Mouse (Mus musculus) embryonic stem cell, embryonic (primary cell): ENCODE measurements around the gene Rab3b.

ENCODE experiments used
- CTCF ChIA-PET, 4 experiments: fragments of 300-600 bp in 2 of 4; fragments of 350-600 bp in 2 of 4; sonication (Branson Sonifier 250); formaldehyde crosslinking; loops; one replicate each; lab custom pipeline; 2022; ENCODE audit warnings: inconsistent platforms in 2 of 4; lab: Charles Lee
- POLR2A ChIA-PET, 4 experiments: fragments of 300-600 bp in 2 of 4; fragments of 350-600 bp in 2 of 4; sonication (Branson Sonifier 250); formaldehyde crosslinking; loops; one replicate each; lab custom pipeline; 2022; ENCODE audit warnings: antibody characterized with exemption in 4 of 4, inconsistent platforms in 1 of 4; lab: Charles Lee

Gene Rab3b

DNA sequence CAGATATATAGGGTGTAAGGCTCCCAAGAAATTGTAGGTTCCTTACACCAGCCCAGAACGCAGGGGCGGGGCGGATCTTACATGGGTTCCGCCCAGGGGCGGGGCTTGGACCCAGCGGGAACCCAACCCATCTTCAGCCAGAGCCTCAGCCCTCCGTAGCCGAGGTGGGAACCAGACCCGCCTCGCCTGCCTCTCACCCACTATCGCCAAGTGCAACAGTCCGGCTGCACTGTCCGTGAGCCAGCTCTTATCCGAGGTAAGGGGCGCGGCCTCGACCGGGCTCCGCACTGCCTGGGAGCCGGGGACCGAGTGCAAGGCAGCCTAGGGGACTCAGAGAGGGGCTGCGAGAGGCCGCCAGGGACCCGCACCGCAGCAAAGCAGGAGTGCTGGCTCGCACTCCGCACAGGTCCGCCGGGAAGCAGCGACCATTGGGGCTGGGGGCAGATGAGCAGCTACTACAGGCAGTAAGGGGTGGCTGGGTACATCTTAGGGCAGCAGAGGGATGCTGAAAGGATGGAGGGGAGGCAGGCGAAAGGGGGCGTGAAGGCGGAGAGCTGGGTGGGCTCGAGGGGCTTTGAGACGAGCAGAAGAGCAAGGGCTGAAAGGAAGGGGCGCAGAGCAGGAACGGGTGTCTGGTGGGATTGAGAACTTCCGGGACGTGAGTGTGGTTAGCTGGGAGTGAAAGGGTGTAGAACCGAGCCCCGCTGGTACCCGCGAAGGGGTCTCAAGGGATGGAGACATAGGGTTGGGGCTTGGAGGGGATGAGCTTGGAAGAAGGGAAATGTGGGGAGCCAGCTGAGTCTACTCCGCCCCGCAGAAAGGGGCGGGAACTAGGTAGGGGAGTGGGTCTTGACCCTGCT lies at the start of gene Rab3b:
Gene Rab3b (plus strand): TSS at position 101 of the 860 bp plus-strand sequence.
- CTCF ChIA-PET: interaction anchor here in 2 of 4 experiments (0.7 to 2.3 kb wide), 3 partner anchors 9 to 49 kb away, joined by 3 to 10 read pairs (median 5); no protein-coding TSS in a partner anchor
- POLR2A ChIA-PET: interaction anchor here (0.9 to 2.4 kb wide), 18 partner anchors 9 to 194 kb away, joined by 3 to 10 read pairs (median 4); partner anchors contain the start of genes Btf3l4 (in 2 of the 4), Nrd1 (in 2 of the 4), A730015C16Rik (in 1 of the 4) and Kti12 (in 1 of the 4)

GRCm38 (mm10) chr4:108830698-108831097 lies 48.2 kb upstream of the Rab3b start:
- POLR2A ChIA-PET: interaction anchor here in 2 of 4 experiments (0.5 to 10.4 kb wide), 7 partner anchors 7 to 167 kb away, joined by 3 to 199 read pairs (median 5); partner anchors contain the start of genes A730015C16Rik (in 2 of the 2) and Kti12 (in 1 of the 2)
- CTCF ChIA-PET: no interaction called here

DNA sequence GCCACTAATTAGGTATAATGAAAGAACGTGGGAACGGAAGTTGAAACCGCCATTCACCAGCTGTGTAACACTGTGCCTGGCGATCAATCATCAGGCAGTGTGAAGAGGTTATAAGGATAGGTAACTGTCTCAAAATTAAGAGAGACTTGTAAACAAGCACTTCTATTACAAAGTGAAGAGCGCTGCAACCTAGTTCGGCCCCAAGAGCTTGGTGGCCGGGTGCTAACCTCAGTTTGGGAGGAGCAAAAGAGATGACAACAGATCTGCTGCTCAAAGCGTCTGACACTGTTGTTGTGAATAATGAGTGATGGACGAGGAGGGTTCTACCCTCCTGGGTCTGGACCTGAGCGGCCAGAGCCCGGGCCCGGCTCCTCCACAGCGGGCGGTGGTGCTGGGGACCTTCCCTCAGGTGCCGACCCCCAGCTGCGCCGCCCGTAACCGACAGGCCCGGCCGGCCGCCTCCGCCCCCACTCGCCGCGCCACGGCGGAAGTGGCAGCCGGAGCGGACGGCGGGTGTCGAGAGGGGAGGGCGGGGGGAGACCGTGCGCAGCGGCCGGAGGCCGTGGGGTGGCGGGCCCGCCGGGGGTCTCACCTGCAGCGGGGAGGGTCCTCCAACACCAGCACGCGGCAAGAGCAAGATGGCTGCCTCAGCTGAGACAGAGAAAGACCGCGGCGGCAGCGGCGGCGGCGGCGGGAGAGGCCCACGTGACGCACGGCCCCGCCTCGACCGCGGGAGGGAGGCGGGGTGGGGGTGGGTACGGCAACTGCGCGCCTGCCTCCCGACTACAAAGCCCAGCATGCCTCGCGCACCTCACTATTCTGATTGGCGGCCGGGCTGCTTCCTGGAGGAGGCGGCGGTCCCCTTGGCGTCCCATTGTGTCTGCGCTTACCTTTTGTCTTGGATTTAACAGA lies 45.7 kb upstream of the Rab3b start, which contains the start of gene Btf3l4:
Gene Btf3l4 (minus strand): TSS at position 699 of the 912 bp plus-strand sequence.
- POLR2A ChIA-PET: interaction anchor here (0.6 to 10.4 kb wide), 65 partner anchors 9 to 999 kb away, joined by 3 to 199 read pairs (median 4); partner anchors contain the start of genes Kti12 (in 4 of the 4), A730015C16Rik (in 3 of the 4), Cc2d1b (in 3 of the 4) and Zfyve9 (in 3 of the 4)
- CTCF ChIA-PET: interaction anchor here in 1 of 4 experiments (0.5 to 1.1 kb wide), 3 partner anchors 37 to 284 kb away, joined by 3 to 4 read pairs (median 3); no protein-coding TSS in a partner anchor

GRCm38 (mm10) chr4:108833828-108834114 lies 45.1 kb upstream of the Rab3b start:
- CTCF ChIA-PET: interaction anchor here in 1 of 4 experiments (0.9 to 1.1 kb wide), 2 partner anchors 36 to 153 kb away, joined by 3 to 4 read pairs; no protein-coding TSS in a partner anchor
- POLR2A ChIA-PET: interaction anchor here (0.5 to 10.4 kb wide), 58 partner anchors 10 to 1000 kb away, joined by 3 to 199 read pairs (median 4); partner anchors contain the start of genes Kti12 (in 4 of the 4), A730015C16Rik (in 3 of the 4), Cc2d1b (in 3 of the 4) and Zfyve9 (in 3 of the 4)

- POLR2A ChIA-PET: interaction anchor here (0.5 to 10.4 kb wide), 70 partner anchors 9 to 1000 kb away, joined by 3 to 199 read pairs (median 4); partner anchors contain the start of genes Kti12 (in 4 of the 4), A730015C16Rik (in 3 of the 4), Cc2d1b (in 3 of the 4) and Zfyve9 (in 2 of the 4)
- CTCF ChIA-PET: interaction anchor here (0.7 to 1.1 kb wide), 5 partner anchors 10 to 1518 kb away, joined by 3 to 4 read pairs (median 3); no protein-coding TSS in a partner anchor
Measured at GRCm38 (mm10) chr4:108834115-108834970, 44.5 kb upstream of the Rab3b start, which contains the start of gene Txndc12. Txndc12 (plus strand) TSS chr4:108834601.

DNA sequence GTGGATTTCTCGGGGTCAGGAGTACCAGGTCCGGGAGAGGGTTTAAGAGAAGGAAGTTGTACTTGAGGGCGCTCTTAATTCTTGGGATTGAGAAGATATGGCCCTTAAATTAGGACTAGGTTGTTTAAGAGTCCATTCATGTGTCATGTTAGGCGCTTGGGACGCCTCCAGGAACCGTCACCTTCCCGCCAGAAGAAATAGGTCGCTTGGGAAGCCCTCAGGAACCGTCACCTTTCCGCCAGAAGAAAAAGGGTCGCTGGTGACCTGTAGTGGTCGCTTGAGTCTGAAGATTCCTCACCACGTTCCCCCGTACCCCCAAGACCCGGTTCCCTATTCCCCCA lies 43.9 kb upstream of the Rab3b start:
- ChIA-PET CTCF (interaction anchor here in 3 of 4 experiments (0.7 kb wide), 3 partner anchors 11 to 1517 kb away, joined by 3 to 4 read pairs (median 3); no protein-coding TSS in a partner anchor), POLR2A (interaction anchor here (0.6 to 10.4 kb wide), 43 partner anchors 8 to 947 kb away, joined by 3 to 199 read pairs (median 5); partner anchors contain the start of genes Kti12 (in 4 of the 4), A730015C16Rik (in 3 of the 4), Zfyve9 (in 2 of the 4) and Cc2d1b (in 1 of the 4))

GRCm38 (mm10) chr4:108835496-108835895 lies 43.4 kb upstream of the Rab3b start:
- ChIA-PET POLR2A (interaction anchor here in 2 of 4 experiments (1.0 to 10.4 kb wide), 10 partner anchors 10 to 367 kb away, joined by 3 to 199 read pairs (median 4); partner anchors contain the start of genes A730015C16Rik (in 2 of the 2), Kti12 (in 2 of the 2) and Nrd1 (in 1 of the 2)), CTCF (no interaction called here)

GRCm38 (mm10) chr4:108838031-108838430 lies 40.8 kb upstream of the Rab3b start:
- POLR2A ChIA-PET: interaction anchor here (0.6 to 10.4 kb wide), 10 partner anchors 7 to 441 kb away, joined by 3 to 199 read pairs (median 4); partner anchors contain the start of genes Kti12 (in 4 of the 4) and A730015C16Rik (in 3 of the 4)
- CTCF ChIA-PET: interaction anchor here in 2 of 4 experiments (0.6 to 0.8 kb wide), 3 partner anchors 147 to 794 kb away, joined by 3 to 5 read pairs (median 3); no protein-coding TSS in a partner anchor

- CTCF ChIA-PET: no interaction called here
- POLR2A ChIA-PET: interaction anchor here in 2 of 4 experiments (0.8 to 9.1 kb wide), 5 partner anchors 7 to 191 kb away, joined by 3 to 199 read pairs (median 4); partner anchors contain the start of genes Btf3l4 (in 2 of the 2) and Txndc12 (in 2 of the 2)
Measured at GRCm38 (mm10) chr4:108841920-108842578, 36.8 kb upstream of the Rab3b start.

DNA sequence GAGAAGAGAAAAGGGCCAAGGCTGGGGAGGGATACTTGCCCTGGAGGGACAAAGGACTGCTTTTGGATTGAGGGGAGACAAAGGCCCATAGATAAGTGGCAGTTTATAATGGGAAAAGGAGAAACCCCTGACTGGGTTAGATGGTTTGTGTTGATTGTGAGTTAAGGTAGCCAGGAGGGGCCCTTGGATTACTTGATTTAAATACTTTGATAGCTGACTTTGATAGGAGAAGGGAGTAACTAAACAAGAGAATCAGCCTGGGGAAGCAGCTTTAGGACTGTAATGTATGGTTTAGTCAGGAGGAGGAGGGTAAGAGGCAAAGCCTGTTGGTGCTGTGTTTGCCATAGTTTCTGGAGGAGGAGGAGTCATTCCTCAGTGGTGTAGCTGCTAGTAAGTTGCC lies 35.5 kb upstream of the Rab3b start:
- ChIA-PET POLR2A (interaction anchor here (0.5 to 9.1 kb wide), 11 partner anchors 8 to 133 kb away, joined by 3 to 199 read pairs (median 3); partner anchors contain the start of genes Txndc12 (in 4 of the 4) and Btf3l4 (in 3 of the 4)), CTCF (no interaction called here)

DNA sequence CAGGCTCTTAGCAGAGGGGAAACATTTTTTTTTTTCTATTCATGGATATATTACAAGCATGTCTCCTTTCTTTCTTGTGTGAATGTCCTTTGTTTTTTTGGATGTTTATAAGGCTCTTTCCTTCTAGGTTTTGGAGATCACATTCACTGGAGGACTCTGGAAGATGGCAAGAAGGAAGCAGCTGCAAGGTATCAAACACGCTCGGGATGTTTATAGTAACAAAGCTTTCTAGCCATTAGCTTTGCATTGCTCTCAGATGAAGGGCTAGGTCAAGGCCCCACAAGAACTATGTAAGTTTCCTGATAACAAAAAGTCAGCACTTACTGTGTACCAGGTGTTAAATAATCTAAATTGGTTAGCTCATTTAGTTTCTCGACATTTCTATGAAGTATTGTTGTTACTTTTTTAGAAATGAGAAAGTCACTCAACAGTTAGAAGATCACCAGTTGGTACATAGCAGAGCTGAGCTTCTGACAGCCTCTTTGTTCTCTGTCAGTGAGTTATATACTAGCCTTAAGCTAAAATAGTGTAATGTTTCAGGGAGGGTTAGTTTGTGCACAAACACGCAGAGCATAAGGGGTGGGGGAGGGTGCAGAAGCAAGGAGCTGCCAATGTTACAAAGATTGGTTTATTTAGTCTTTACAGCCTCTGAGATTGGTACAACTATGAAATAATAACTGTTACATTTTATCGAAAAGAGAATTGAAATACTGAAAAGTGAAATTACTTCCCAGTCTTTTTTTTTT lies 32.9 kb upstream of the Rab3b start:
- POLR2A ChIA-PET: interaction anchor here in 2 of 4 experiments (0.7 to 9.1 kb wide), 6 partner anchors 9 to 586 kb away, joined by 3 to 199 read pairs (median 16); partner anchors contain the start of genes Btf3l4 (in 2 of the 2) and Txndc12 (in 2 of the 2)

DNA sequence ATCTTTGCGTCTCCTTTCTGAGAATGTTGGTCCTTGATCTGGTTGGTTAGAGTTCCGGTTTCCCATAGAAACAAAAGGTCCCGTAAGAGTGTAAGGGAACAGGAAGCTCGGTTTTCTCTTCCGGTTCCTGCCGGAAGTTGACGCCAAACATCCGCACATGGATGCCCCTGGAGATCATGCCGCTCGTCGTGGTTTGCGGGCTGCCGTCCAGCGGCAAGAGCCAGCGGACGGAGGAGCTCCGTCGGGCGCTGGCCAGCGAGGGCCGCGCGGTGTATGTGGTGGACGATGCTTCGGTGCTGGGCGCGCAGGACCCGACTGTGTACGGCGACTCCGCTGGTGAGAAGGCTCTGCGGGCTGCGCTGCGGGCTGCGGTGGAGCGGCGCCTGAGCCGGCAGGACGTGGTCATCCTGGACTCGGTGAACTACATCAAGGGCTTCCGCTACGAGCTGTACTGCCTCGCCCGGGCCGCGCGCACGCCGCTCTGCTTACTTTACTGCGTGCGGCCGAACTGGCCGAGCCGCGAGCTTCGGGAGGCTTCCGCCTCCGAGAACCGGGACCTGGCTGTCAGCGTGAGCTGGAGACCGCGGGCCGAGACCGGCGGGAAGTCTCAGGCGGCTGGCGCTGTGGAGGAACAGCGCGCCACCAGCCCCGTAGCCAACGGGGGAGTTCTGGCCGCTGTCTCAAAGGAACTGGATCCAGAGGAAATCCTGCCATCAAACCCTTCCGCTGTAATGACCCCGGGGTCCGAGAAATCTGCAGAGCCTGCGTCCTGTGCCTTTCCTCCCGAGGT lies 31.0 kb upstream of the Rab3b start, which contains the start of gene Kti12:
Gene Kti12 (plus strand): TSS at position 71 of the 790 bp plus-strand sequence.
- ChIA-PET CTCF (interaction anchor here in 2 of 4 experiments (0.6 to 1.5 kb wide), 3 partner anchors 22 to 430 kb away, joined by 3 to 4 read pairs (median 3); no protein-coding TSS in a partner anchor), POLR2A (interaction anchor here (0.7 to 9.1 kb wide), 27 partner anchors 9 to 354 kb away, joined by 3 to 199 read pairs (median 4); partner anchors contain the start of genes Btf3l4 (in 4 of the 4), Txndc12 (in 4 of the 4), Cc2d1b (in 1 of the 4) and Orc1 (in 1 of the 4))

More for the DNA sequence above, 32.9 kb upstream of the Rab3b start:
- CTCF ChIA-PET: no interaction called here

DNA sequence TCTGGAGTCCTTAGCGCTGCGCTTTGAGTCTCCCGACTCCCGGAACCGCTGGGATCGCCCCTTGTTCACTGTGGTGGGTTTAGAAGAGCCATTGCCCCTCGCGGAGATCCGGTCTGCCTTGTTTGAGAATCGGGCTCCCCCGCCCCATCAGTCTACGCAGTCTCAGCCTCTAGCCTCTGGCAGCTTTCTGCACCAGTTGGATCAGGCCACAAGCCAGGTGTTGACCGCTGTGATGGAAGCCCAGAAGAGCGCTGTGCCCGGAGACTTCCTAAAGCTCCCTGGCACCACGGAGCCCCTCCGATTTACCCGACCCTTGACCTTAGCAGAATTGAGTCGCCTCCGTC lies 30.4 kb upstream of the Rab3b start, which contains the start of gene A730015C16Rik:
Gene A730015C16Rik (minus strand): TSS at position 115 of the 344 bp plus-strand sequence.
- ChIA-PET POLR2A (interaction anchor here in 3 of 4 experiments (0.7 to 9.1 kb wide), 23 partner anchors 8 to 353 kb away, joined by 3 to 199 read pairs (median 4); partner anchors contain the start of genes Btf3l4 (in 3 of the 3) and Txndc12 (in 3 of the 3)), CTCF (no interaction called here)
